Mouse (Mus musculus) natural killer cell, adult 2 months (primary cell): Measurements from ENCODE around the gene Krtap15.

Experiments
- DNase-seq, 2 experiments: peaks; one replicate each; pipeline ENCODE4 v3.0.0; 2022; ENCODE audit warnings: low spot score in 2 of 2

Gene Krtap15

DNA sequence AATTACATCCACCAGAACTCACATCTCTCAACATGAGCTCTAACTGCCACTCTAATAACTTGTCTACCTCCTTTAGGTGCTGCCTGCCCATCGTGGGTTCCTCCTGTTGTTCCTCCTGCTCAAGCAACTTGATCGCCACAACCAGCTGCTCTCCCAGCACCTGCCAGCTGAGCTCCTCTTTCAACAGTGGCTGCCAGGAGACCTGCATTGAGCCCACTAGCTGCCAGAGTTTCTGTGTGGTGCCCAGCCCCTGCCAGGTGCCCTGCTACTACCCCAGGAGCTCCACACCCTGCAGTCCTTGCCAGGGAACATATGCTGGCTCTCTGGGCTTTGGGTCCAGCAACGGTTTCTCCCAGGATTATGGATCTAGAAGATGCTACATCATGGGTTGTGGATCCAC is at the start of gene Krtap15:
Krtap15 (plus strand) TSS at position 150 of the 400 bp plus-strand sequence.
- DNase-seq = no peak

DNA sequence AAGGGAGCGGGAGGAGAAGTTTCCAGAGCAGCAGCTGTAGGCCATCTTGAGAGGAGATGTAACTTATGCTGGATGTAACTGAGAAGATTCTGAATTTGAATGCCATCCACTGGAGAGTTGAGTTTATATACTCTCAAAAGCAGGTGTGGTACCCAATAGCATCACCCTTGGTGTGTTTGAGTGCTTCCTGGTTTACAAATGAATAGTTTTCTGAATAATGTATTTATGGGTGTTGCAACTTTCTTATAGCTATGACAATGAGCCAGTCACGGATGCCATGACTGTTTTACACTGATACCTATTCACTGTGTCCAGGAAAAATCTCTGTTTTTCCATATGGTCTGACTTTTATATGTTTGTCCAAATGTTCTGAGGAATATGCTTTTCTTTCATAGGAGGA is 45.9 kb upstream of the Krtap15 start, which contains the start of gene 2310057N15Rik:
2310057N15Rik (minus strand) TSS at position 101 of the 400 bp plus-strand sequence.
- no peak for DNase-seq

DNA sequence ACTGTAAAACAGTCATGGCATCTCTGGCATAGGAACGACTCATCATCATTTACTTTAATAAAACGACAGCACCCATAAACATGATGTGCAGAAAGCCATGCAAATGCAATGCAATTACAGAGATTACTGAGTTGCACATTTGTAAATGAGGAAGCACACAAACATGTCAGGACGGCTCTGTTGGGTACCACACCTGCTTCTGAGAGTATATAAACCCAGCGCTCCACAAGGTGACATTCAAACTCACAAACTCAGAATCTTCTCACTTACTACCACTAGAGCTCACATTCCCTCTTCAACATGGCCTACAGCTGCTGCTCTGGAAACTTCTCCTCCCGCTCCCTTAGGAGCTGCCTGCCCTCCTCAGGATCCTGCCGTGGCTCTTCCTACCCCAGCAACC is 42.4 kb upstream of the Krtap15 start, which contains the start of gene Gm5965:
Gm5965 (plus strand) TSS at position 301 of the 400 bp plus-strand sequence.
- no peak for DNase-seq

DNA sequence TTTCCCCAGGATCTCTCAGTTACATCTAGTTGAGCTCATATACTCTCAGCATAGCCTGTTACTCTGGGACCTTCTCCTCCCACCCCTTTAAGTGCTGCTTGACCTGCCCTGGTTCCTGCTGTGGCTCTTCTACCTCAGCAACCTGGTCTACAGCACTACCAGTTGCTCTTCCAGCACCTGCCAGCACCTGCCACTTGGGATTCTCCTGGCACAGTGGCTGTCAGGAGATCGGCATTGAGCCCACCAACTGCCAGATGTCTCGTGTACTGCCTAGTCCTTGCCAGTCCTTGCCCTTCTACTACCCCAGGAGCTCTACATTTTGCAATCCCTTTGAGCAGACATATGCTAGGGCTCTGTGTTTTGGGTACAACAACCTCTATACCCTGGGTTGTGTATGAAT is 33.2 kb upstream of the Krtap15 start:
- DNase-seq = no peak

DNA sequence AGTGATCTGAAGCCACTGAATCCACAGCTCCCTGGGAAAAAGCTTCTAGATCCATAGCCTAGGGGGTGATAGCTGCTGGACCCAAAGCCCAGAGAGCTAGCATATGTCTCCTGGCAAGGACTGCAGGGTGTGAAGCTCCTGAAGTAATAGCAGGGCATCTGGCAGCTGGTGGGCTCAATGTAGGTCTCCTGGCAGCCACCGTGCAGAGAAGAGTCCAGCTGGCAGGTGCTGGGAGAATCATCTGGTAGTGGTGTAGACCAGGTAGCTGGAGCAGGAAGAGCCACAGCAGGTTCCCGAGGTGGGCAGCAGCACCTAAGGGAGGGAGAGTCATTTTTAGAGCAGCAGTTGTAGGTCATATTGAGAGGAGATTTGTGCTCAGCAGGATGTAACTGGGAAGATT is 8.2 kb upstream of the Krtap15 start, which contains the start of gene Gm20741:
Gm20741 (minus strand) TSS at position 394 of the 400 bp plus-strand sequence.
- no peak for DNase-seq

DNA sequence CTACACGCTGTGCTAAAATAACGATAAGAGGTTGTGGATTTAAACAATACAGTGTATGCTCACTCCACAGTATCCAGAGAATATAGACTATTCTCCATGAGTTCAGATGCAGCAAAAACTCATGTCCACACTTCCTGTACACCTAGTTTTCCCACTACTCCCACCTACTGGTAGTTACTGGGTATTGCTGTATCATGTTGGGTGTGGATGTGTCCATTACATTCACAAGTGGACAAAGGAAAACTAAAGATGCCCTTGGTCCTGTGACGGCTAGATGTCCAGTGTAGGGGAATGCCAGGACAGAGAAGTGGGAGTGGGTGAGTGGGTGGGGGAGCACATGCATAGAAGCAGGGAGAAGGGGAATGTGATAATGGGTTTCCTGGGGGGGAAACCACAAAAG is 3.7 kb downstream of the Krtap15 start:
- DNase-seq = no peak

DNA sequence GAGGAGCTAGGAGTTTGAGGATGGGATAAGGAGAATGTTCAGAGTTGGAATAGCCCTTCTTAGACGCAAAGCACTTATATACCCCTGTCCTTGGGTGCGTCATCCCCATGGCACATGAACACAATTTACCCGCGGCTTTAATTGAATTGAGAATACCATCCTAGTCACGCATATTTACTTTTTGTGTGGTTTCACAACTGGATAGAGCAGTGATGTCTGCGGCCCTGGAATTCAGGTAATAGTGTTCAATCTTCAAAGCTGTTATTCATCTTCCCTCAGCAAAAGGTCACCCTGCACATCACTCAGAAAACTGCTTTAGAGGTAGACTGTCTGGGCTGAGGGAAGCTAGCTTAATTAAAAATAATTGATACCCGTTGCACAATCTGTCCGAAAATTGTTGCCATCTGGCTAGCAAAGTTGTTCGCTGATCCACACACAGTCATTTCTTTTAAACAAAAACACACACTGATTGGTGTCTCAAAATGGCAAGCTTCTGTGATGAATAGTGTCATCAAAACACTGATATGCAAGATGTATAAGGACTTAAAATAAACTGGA is 6.2 kb downstream of the Krtap15 start, which contains the start of gene Krtap14:
Krtap14 (minus strand) TSS at position 51 of the 558 bp plus-strand sequence.
- DNase-seq = no peak

DNA sequence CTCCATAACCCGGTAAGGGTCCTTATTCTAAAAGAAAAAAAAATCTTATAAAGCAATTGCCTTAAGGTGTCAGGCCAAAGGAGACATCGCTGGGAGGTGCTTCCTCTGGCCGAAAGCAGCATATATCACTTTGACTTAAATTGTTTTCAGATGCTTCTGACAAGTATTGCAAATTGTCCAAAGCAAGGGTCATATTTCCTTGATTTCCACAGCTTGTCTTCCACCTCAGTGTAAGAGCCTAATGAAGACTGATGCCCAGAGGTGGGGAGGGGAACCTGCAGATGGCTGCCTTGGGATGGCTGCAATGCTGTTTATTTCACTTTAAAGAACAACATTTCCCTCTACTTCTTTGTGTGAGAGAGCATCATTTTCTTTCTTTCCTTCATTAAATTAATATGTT is 7.0 kb downstream of the Krtap15 start:
- DNase-seq = no peak

DNA sequence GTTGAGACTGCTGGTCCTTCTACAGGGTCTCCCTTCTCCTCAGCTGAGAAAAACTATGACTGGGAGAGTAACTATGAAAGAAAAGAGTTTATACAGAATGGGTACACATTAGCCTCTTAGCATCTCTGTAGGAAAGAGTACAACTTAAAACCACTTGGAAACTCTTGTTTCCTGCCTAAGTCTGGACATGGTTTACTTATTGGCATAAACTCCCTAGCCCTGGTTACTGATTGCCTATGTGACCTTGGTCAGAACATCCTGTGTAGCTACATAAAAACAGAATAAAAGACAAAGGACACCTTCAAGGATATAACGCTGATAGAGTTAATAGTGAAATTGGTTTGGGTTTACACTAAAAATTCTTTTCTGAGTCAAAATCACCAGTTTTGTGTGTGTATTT is 27.3 kb downstream of the Krtap15 start:
- DNase-seq = no peak

DNA sequence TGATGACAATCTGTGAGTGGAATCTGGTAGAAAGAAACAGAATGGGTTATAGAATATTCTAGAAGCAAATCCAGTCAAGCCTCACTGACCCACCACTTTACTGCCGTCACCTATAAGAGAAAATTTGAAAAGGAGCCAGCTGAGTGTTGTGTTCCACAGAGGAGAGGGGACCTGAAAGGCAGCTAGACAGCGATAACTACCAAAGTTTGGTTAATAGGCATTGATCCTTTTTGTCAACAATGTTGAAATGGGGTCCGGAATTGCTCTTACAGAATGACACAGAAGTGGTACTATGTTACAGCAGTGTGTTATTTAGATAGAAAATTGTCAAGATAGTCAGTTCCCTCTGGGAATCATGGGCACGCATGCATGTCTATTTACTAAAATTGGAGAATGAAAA is 28.5 kb downstream of the Krtap15 start:
- no peak for DNase-seq

DNA sequence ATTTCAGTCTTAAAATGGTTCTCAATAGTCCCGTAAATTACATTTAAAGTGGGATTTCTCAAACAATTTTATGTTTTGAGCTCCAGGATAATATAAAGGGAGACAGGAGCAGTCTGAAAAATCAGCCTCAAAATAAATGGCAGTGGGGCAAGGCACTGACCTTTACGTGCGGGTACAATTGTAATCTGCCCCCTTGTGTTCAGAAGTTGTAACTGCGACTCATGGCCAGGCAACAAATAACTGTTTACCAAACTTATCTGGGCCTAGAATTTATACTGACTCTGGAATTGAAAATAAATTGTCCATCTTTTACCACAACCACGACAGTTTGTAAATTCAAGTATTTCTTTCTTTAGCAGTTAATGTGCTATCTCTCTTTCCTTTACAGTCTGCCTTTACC is 31.4 kb downstream of the Krtap15 start:
- DNase-seq = no peak

DNA sequence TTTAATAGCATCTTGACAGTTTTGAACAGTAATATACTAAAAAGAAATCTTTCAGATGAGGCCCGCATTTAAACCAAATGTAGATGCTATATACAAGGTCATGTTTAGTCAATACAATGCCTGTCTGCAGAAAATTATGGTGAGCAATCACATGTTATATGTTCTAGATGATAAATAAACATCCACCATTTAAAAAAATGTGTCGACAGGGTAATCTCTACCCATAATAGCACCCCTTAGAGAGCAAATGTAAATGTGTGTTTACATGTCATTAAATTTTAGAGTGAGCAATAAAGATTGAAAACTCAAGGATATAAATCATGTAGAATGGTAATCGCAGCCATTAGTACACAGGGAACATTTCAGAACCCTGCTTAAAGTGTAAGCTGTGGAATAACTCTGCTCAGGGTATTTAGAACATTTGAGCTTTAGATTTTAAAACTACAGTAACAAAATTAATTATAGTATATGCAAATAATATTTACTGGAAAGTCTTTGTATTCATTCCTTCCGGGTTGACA is 44.9 kb downstream of the Krtap15 start:
- no peak for DNase-seq

DNA sequence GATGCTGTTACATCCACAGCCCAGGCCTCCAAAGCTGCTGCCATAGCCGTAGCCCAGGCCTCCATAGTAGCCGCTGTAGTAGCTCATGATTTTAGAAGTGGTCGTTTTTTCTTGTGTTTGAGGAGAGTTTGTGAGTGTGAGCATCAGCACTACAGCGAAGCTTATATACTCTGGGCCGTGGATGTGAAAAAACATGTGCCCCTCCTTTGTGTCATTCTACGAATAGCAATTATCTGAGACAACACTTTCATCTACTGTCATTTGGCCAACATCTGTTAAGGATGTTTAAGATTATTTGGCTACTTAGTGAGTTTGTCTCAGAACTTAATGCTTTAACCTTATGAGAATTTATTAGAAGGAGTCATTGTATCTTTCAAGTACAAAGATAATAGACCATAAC is 49.3 kb downstream of the Krtap15 start, which contains the start of gene Krtap19-1:
Krtap19-1 (minus strand) TSS at position 101 of the 400 bp plus-strand sequence.
- DNase-seq = no peak

DNA sequence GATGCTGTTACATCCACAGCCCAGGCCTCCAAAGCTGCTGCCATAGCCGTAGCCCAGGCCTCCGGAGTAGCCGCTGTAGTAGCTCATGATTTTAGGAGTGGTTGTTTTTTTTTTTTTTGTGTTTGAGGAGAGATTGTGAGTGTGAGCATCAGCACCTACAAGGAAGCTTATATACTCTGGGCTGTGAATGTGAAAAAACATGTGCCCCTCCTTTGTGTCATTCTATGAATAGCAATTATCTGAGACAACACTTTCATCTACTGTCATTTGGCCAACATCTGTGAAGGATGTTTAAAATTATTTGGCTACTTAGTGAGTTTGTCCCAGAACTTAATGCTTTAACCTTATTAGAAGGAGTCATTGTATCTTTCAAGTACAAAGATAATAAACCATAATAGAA is 54.2 kb downstream of the Krtap15 start, which contains the start of gene Krtap19-2:
Krtap19-2 (minus strand) TSS at position 101 of the 400 bp plus-strand sequence.
- no peak for DNase-seq

DNA sequence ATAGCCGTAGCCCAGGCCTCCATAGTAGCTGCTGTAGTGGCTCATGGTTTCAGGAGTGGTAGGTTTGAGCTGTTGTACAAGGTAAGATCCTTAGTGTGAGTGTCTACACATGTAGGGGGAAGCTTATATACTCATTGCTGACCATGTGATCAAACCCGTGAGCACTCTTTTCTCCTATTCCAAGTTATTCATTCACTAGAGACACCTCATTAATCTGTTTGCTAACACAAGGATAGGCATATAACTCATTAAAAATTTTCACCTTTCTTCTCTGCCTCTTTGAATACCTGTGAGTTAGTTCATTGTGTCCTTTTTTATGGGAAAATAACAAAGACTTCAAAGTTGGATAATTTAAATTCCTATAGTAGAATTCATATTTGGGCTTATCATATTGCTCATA is 57.9 kb downstream of the Krtap15 start, which contains the start of gene Krtap19-3:
Krtap19-3 (minus strand) TSS at position 101 of the 400 bp plus-strand sequence.
- DNase-seq = no peak
